Mouse (Mus musculus): ENCODE data around the gene Lingo2.

- TF ChIP-seq EP300 (IDR thresholded peaks at IDR 0.05; ENCODE audit: low read depth in 1 of 2, low read length in 2 of 2), result no peak
- no peak for TF ChIP-seq USF1 (IDR thresholded peaks at IDR 0.05; ENCODE audit: low read depth, low read length)
- no peak for TF ChIP-seq JUND (IDR thresholded peaks at IDR 0.05; ENCODE audit: low read depth, low read length)
- TF ChIP-seq CTCF (IDR thresholded peaks at IDR 0.05 in 2 of 3, conservative IDR thresholded peaks at IDR 0.05 in 1 of 3; ENCODE audit: control insufficient read depth in 1 of 3, insufficient read depth in 1 of 3, low read depth in 2 of 3, low read length in 3 of 3, poor library complexity in 1 of 3, severe bottlenecking in 1 of 3), result no peak
- no peak for TF ChIP-seq POLR2AphosphoS5 (IDR thresholded peaks at IDR 0.05; ENCODE audit: borderline replicate concordance, low read depth, low read length)
- no peak for TF ChIP-seq POLR2A (IDR thresholded peaks at IDR 0.05; ENCODE audit: control insufficient read depth in 1 of 2, insufficient read depth in 1 of 2, low read depth in 1 of 2, low read length in 2 of 2, poor library complexity in 1 of 2)
- no peak for TF ChIP-seq SIN3A (IDR thresholded peaks at IDR 0.05; ENCODE audit: low read length)
- no peak for TF ChIP-seq ZC3H11A (IDR thresholded peaks at IDR 0.05; ENCODE audit: low read depth, low read length)
- TF ChIP-seq ZKSCAN1 (IDR thresholded peaks at IDR 0.05; ENCODE audit: low read depth, low read length), result no peak
- no peak for TF ChIP-seq ELF1 (IDR thresholded peaks at IDR 0.05; ENCODE audit: low read depth, low read length)
- TF ChIP-seq HCFC1 (IDR thresholded peaks at IDR 0.05; ENCODE audit: low read depth, low read length), result no peak
Observed at GRCm38 (mm10) chr4:36289701-36290053, 661.9 kb downstream of the Lingo2 start.

Data from MEL (cell line).